Mouse (Mus musculus) heart, postnatal 0 days (tissue): ENCODE data around the gene Pfdn6. TPM values are rescaled to one million over a fixed set of nuclear protein-coding genes. Genes with fewer than 3 reads are reported as not detected.
"Not testable (repeated sequence)": the region's sequence is repeated elsewhere in the genome, so short reads cannot be mapped to it uniquely, and the experiment has no call there.

Source experiments
- ATAC-seq: fragments of 200-750 bp; cut with Nextera tagmentation; 2 replicates; pipeline ENCODE4 v1.8.0; 2017; ENCODE audit warnings: low read depth, moderate number of reproducible peaks, moderate library complexity; ENCODE audit not compliant: insufficient read depth
- DNase-seq: peaks from one replicate; pipeline ENCODE4 v3.0.0-alpha.2; 2016; ENCODE audit warnings: low spot score
- H3K27ac ChIP-seq: fragments of 300-500 bp; sonication (generic); 2 replicates; pipeline ENCODE4 v1.5.1; 2014; ENCODE audit warnings: low read depth, mild to moderate bottlenecking
- H3K27me3 ChIP-seq: fragments of 300-500 bp; sonication (generic); 2 replicates; pipeline ENCODE4 v1.6.1; 2014; ENCODE audit warnings: low read length, mixed read lengths; ENCODE audit not compliant: control insufficient read depth, insufficient read depth
- H3K36me3 ChIP-seq: fragments of 300-500 bp; sonication (generic); replicated peaks from 2 replicates; pipeline ENCODE4 v1.6.1; 2014; ENCODE audit warnings: low read length, mixed read lengths; ENCODE audit not compliant: control insufficient read depth, insufficient read depth
- H3K4me1 ChIP-seq: fragments of 300-500 bp; sonication (generic); 2 replicates; pipeline ENCODE4 v1.6.1; 2014; ENCODE audit warnings: antibody characterized with exemption; ENCODE audit not compliant: control insufficient read depth, insufficient read depth
- H3K4me2 ChIP-seq: fragments of 300-500 bp; sonication (generic); 2 replicates; pipeline ENCODE4 v1.6.1; 2014; ENCODE audit warnings: low read depth, mild to moderate bottlenecking, low read length, moderate library complexity
- H3K4me3 ChIP-seq: fragments of 300-500 bp; sonication (generic); 2 replicates; pipeline ENCODE4 v1.5.1; 2014; ENCODE audit warnings: low read depth, low read length
- H3K9ac ChIP-seq: fragments of 300-500 bp; sonication (generic); replicated peaks from 2 replicates; pipeline ENCODE4 v1.6.1; 2014; ENCODE audit warnings: low read depth, low read length, mixed read lengths
- H3K9me3 ChIP-seq: fragments of 300-500 bp; sonication (generic); replicated peaks from 2 replicates; pipeline ENCODE4 v1.6.1; 2016; ENCODE audit warnings: low read length; ENCODE audit not compliant: control insufficient read depth
- CTCF ChIP-seq: IDR thresholded peaks from 2 replicates; pipeline ENCODE4 v1.5.1; 2016; ENCODE audit warnings: antibody characterized with exemption, control low read depth, low read depth
- EP300 ChIP-seq: IDR thresholded peaks from 2 replicates; pipeline ENCODE4 v1.6.1; 2016; ENCODE audit warnings: antibody characterized with exemption, low read depth
- WGBS: fragments of 180-500 bp; shearing (Covaris S2); extraction: QIAGEN DNeasy Blood & Tissue Kit; methylation state at CpG from one replicate; pipeline ENCODE4 v1.1.7; 2014; 5-methylcytosine and 5-hydroxymethylcytosine counted together
- polyA plus RNA-seq: library from polyadenylated mRNA; unstranded; fragments of >200 nt; fragmentation: Nextera tagmentation; extraction: Ambion mirVana; gene quantifications from 2 replicates; pipeline ENCODE4 v1.2.1, GENCODE M21; 2015
- total RNA-seq: library from RNA; depleted of rRNA; stranded (reverse); fragments of >200 nt; gene quantifications from 2 replicates; pipeline ENCODE4 v1.2.3, GENCODE M21; 2014; ENCODE audit warnings: low replicate concordance; rRNA removed

Gene Pfdn6
- total RNA-seq (28.6 and 77.4 TPM in 2 replicates), polyA plus RNA-seq (123 and 128 TPM in 2 replicates)

DNA sequence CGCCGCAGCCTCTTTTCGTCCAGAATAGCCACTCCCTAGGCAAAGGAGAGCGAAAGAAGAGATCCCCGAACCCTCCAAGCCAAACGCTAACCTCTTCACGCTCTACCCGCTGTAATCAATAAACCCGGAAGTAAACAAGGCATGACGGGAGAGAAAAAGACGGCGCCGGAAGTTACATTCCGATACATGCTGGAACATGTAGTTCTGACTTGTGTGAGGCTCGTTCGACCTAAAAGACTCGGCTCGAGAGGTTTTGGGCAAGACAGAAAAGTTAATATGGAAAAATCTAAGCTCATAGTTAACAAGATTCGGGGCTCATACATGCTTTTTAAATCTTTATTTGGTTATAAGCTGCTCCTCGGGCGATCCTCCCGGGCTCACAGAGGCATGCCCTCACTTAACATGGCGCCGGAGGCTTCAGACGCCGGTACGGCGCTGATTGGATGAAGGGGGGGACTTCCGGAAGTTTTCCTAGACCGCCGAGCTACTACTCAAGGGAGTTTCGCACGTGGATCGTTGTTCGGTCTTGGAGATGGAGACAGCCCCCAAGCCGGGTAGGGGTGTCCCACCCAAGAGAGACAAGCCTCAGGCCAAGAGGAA lies at the start of gene Pfdn6, which contains the start of gene Wdr46:
Gene Pfdn6 (minus strand): TSS at position 138 of the 600 bp plus-strand sequence.
Gene Wdr46 (plus strand): TSS at position 455 of the 600 bp plus-strand sequence.
- Histone ChIP-seq H3K4me2 (peak within 1 kb of the TSS; percentile 100), H3K9ac (peak within 1 kb of the TSS; percentile 87), H3K4me3 (peak within 1 kb of the TSS; percentile 77), H3K9me3 (no peaks in the 10 kb centered on the region), H3K36me3 (peaks cover 45% of the 10 kb centered on the region), H3K27me3 (no peaks in the 10 kb centered on the region), H3K27ac (peak within 1 kb of the TSS; percentile 41; the same call in 1 of the 2 replicates), H3K4me1 (peaks cover 13% of the 10 kb centered on the region)
- DNase-seq (peak; percentile 94), ATAC-seq (peak; percentile 88)
- WGBS = under 1% methylated on average over 36 of the region's 36 CpGs
- TF ChIP-seq EP300 (peak; percentile 39; the same call in 1 of the 2 replicates), CTCF (no peak)

DNA sequence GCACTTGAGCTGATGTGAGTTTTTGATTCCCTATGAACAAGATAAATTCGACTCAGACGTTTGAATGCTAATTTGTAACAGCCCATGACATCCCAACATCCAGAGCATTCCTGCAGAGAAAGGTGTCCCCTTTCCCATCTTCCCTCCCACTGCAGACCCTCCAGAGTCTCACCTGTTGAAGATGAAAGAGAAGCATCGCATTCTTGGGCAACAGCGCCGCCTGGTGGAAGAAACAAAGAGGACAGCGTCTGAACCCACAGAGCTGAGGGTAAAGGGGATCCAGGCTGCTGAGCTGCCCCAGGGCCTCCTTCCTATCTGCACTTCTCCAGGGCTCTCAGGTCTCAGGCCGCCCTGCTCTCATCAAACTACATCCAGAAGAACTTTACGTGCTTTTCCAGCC lies 42.0 kb upstream of the Pfdn6 start:
- WGBS = 8% methylated on average over 8 of the region's 8 CpGs
- peaks cover 37% of the 10 kb centered on the region for H3K27me3 ChIP-seq
- not testable (repeated sequence) for H3K9me3 ChIP-seq, H3K36me3 ChIP-seq, H3K27ac ChIP-seq, DNase-seq, H3K4me3 ChIP-seq, H3K4me2 ChIP-seq, ATAC-seq, H3K9ac ChIP-seq
- TF ChIP-seq CTCF = peak; percentile 86
- H3K4me1 ChIP-seq = peaks cover 17% of the 10 kb centered on the region

DNA sequence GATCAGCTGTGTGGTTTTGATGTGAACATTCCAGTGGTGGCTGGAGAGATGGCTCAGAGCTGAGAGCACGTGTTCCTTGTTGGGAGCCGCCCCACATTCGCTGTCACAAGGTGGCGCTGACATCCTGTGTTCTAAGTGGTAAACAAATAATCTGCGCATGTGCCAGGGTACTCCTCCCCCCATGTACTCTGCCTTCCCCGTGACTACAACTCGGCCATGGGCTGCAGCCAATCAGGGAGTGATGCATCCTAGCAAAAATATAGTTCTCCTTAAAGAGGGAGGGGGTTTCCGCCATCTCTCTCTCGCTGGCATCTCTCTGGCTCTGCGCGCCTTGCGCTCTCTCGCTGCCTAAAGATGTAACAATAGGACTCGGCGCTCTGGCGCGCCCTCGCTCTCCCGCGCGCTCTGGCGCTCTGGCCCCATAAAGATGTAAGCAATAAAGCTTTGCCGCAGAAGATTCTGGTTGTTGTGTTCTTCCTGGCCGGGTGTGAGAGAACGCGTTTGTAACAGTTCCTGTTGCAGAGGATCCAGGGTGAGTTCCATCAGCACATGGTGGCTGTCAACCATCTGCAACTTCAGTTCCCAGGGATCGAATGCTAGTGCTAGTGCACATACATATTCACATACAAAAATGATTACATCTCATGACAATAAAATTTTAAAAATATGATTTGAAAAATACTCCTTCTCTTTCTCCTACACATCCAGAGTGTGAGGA lies 41.2 kb upstream of the Pfdn6 start:
- Histone ChIP-seq H3K27ac (peak overlapping the region; percentile 82), H3K4me1 (peaks cover 17% of the 10 kb centered on the region), H3K4me2 (peak overlapping the region; percentile 58), H3K4me3 (peak overlapping the region; percentile 49), H3K27me3 (peaks cover 39% of the 10 kb centered on the region)
- DNase-seq = peak; percentile 96
- H3K9ac ChIP-seq, H3K9me3 ChIP-seq, H3K36me3 ChIP-seq: not testable (repeated sequence)
- under 1% methylated on average over 27 of the region's 27 CpGs for WGBS
- peak; percentile 50 for TF ChIP-seq CTCF
- TF ChIP-seq EP300 = peak; percentile 87
- peak; percentile 91 for ATAC-seq

DNA sequence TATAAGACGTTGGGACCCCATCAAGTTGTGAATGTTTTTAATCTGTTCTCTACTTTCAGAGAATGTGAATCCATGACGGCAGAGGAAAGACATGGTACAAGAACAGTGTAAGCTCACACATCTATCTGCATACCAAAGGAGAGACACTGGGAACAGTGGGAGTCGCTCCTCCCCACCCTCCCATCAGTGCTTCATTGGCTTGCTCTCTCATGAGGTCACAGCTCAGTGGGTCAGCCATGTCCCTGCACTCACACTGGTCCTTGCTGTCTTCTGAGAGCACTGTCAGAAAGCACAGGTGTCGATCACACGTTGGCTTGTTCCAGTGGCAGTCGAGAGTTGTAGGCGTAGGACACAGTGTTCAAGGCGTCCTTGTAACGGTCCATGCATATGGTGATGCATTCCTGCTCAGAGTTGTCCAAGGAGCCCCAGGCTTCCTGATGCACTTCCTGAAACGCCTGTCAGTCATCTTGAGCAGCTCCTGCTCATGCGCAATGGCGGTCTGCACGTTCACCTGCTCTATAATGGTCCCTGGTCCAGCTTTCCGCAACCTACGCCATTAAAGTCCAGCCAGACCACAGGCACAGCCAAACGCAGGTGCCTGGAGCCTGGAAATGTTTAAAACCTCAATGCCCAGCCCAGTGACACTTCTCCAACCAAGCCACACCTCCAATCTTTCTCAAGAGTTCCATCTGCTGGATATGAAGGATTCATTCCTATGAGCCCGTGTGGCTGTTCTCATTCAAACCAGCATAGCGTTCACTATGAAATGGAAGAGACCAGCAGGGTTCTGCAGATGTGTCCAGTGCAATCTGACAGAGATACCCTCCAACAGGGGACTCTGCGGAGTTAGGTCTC lies 40.3 kb upstream of the Pfdn6 start:
- peaks cover 38% of the 10 kb centered on the region for H3K27me3 ChIP-seq
- no peak for ATAC-seq

DNA sequence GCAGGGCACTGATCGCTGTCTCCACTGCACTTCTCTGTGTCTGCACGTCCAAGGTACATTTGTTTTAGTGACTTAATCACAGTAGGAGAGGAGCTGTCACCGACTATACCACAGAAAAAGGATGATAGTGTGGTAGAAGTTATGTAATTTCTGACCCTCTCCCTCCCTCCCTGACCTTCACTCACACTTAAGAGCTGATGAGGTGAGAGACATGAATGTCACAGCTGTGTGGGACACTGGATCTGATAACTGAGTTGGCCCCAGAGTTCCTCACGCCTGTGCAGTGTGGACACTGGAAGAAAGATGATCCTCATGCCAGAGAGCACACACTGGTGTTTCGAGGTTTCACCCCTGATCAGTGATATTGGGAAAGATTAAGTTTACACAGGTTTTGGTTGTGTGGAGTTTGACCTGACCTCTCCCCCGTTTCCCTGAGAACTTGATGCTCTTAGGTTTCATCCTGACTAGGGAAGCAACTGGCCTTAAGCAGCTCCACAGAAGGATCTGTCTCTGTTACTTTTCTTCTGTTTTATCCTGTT lies 39.4 kb upstream of the Pfdn6 start:
- H3K27me3 ChIP-seq = peaks cover 38% of the 10 kb centered on the region

More for the DNA sequence above, 40.3 kb upstream of the Pfdn6 start:
- H3K4me3 ChIP-seq = no peak overlapping the region
- peaks cover 17% of the 10 kb centered on the region for H3K4me1 ChIP-seq
- no peaks in the 10 kb centered on the region for H3K9me3 ChIP-seq
- peak overlapping the region; percentile 58; the same call in 1 of the 2 replicates for H3K4me2 ChIP-seq
- no peak for TF ChIP-seq EP300
- no peak for TF ChIP-seq CTCF
- H3K9ac ChIP-seq = no peak overlapping the region
- no peaks in the 10 kb centered on the region for H3K36me3 ChIP-seq
- DNase-seq = no peak
- WGBS = 72% methylated on average over 19 of the region's 19 CpGs
- H3K27ac ChIP-seq = peak overlapping the region; percentile 81

More for the DNA sequence above, 39.4 kb upstream of the Pfdn6 start:
- H3K36me3 ChIP-seq = no peaks in the 10 kb centered on the region
- no peak overlapping the region for H3K4me2 ChIP-seq
- peaks cover 17% of the 10 kb centered on the region for H3K4me1 ChIP-seq
- ATAC-seq = no peak
- H3K9ac ChIP-seq = no peak overlapping the region
- TF ChIP-seq CTCF = no peak
- no peak for TF ChIP-seq EP300
- H3K9me3 ChIP-seq = no peaks in the 10 kb centered on the region
- H3K27ac ChIP-seq = no peak overlapping the region
- WGBS = 65% methylated on average over 6 of the region's 6 CpGs
- DNase-seq = no peak
- H3K4me3 ChIP-seq = no peak overlapping the region
